Mouse (Mus musculus) induced T-regulatory cell, adult 2 months (primary cell): ENCODE measurements at regions not wholly inside any gene's neighbourhood (a gene's known extent, or its start where the extent isn't known, plus 50 kb on each side); places are given as distances from the start of the nearest gene placed in this dataset.

ENCODE experiments used
- DNase-seq: peaks from one replicate; pipeline ENCODE4 v3.0.0-alpha.2; 2012; ENCODE audit warnings: low read depth

DNA sequence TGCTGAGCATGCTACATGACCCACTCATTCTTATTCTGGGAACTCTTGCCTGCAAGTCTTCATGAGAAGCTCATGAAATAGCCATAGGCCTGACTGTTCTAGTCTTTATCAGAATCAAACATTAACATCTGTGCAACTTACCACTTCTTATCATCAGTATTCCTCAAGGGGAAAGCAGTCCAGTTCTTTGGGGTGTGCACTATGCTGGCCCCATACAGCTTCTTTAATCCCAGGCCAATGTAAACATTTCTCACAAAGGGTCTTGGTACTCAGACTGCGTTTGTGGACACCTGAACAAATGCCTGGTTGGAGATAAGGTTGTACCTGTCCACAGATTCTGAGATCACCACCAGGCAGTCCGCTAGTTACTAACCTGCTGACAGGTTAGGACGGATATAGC lies 51.3 kb downstream of the 3110018I06Rik start:
- DNase-seq = no peak

GRCm38 (mm10) chr12:107541196-107541595 lies 52.8 kb downstream of the 3110018I06Rik start:
- no peak for DNase-seq

DNA sequence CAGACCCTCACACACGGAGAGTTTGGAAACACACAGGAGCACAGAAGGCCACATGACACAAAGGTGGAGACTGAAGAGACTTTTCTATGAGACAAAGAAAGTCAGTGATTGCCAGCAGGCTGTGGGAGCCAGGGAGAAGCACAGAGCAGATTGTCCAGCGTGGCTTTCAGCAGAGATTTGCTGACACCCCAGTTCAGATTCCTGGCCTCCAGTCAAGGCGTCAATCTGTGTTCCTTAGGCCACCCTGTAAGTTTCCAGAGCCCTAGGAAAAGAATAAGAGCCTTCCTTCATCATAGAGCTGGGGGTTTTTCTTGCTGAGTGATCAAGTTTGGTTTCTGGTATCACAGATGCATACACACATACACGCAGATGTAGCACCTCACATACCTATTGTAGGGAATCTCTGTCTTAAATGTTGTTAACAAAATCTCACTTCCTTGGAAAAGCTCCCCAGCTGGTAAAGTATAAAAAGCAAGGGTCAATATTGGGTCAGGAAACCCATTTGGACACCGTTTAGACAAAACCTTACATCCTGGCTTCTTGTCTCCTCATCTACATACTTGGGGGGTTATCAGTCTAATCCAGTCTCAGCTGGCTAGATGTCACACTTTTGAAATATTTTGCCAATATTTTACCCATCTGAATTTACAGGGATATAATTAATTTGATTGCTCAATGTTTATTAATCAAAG lies 58.9 kb downstream of the 3110018I06Rik start:
- DNase-seq = no peak

DNA sequence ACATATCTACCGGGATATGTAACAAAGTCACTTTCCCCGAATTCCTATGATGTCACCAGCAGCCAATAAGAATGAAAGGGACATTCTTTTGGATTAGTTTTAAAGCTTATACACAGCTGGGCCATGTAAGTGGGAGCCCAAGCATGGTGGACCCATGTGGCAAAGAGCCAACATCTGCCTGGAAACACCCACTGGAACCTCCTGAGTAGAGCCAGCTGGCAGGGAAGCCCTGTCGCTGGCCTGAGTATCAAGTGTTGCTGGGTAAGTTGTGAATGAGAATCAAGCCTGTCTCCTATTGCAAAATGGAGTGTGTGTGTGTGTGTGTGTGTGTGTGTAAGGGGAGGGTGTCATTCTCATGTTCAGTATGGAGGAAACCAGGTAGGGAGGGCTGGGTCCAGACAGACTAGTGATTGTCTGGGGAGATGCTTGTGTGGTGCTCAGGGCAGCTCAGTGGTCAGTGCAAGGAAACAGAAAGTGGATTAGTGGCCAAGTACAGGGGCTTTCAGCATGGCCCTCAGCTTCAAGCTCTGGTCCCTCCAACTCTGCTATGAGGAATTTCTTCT lies 59.5 kb downstream of the 3110018I06Rik start:
- no peak for DNase-seq

GRCm38 (mm10) chr12:107549452-107550296 lies 61.2 kb downstream of the 3110018I06Rik start:
- no peak for DNase-seq

- peak; percentile 74 for DNase-seq
Measured at GRCm38 (mm10) chr12:107559191-107559590, 70.8 kb downstream of the 3110018I06Rik start.

DNA sequence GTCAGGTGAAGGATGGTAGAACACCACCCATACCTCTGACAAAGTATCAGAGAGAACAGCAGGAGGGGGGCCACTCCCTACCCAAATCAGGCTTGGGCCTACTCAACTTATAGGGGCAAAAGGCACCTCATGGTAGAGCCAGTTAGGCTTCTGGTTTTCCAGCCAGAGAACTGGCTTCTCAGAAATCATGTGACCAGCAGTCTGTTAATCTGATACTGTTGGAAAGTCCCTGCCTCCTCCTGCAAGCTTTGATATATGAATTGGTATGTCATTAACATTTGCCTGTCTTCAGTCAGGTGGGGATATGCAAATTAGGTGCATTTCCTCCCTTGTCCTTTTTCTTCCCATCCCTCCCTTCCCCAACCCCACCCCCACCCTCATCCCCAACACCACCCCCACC lies 71.7 kb downstream of the 3110018I06Rik start:
- DNase-seq = peak; percentile 77

- no peak for DNase-seq
Measured at GRCm38 (mm10) chr12:107572586-107572985, 84.2 kb downstream of the 3110018I06Rik start.

DNA sequence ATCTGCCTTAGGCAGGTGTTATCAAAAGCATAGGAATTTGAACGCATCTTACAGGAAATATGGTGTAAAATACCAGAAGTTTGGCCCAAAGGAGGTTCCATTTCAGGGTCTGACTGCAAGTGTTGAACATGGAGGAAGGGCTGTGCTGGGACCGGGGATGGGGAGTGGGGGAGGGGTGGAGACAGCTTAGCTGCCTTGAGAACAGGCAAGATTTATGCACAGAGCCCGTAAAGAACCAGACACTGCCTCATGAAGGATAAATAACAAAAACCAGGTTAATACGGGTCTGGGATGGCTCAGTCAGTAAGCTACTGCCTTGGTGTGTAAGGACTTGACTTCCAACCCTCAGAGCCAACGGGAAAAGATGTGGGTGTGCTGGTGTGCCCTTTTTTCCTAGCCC lies 91.1 kb downstream of the 3110018I06Rik start:
- no peak for DNase-seq

DNA sequence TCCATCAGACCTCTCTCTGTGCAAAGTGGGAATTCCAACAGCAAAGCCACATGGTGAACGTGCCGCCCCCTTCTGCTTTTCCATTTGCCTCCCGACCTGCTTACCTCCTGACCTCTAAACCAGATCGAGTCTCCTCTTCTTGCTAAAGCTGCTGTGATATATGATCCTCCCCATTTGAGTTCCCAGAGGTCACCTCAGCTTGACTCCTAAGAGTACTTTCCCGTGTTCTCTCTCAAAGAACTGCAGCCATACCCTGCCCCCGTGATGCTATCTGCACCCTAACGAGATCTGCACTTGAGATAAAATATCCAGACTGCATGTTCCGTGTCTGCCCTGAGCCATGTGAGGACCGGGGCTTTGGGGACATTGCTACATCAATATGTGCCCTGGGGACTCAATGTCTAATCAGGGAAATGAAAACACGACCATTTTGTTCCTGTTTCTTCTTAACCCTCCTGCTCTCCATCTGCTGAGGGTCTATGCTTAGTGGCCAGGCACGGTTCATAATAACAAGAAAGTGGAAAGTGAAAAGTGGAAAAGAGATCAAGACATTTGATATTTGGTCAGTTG lies 94.8 kb downstream of the 3110018I06Rik start:
- DNase-seq = no peak

DNA sequence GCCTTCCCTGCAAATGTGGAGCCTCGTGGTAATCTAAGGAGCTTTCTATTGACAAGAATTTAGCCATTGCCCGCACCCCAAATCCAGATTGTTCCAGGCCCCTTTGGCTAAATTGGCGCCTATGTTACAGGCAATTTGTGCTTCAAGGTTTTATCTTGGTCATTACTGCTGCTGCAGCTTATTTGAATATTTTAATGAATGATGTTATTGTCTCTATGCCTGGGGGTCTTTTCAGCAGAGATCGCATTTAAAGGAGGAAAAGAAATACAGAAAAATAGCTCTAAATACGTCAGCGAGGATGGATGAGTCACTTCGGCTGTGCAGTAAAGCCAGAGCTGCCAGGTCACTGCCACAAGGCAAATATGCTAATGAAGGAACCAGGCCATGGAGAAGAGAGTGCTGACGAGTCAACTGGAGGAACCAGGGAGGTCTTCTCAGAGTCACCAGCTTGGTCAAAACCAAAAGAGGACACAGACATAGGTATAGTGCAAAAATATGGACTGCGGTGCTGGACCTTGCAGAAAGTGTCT lies 97.3 kb downstream of the 3110018I06Rik start:
- DNase-seq = no peak

- no peak for DNase-seq
Measured at GRCm38 (mm10) chr12:107596236-107596635, 107.8 kb downstream of the 3110018I06Rik start.

DNA sequence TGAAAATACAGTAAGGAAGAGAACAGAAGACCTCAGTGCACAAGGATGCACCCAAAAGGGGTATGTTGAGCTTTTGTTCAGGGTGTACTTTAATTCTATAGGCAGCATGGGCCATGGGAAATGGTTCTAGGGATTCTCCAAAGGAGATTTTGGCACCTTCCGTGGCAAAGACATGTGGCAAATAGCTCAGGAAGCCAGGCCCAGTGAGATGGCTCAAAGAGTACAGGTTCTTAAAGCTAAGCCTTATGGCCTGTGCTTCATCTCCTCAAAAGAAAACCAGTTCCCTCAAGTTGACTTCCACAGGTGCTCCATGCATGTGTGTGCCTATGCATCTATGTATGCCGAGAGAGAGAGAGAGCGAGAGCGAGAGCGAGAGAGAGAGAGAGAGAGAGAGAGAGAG lies 112.1 kb downstream of the 3110018I06Rik start:
- DNase-seq = no peak

- DNase-seq = no peak
Measured at GRCm38 (mm10) chr12:107608966-107609365, 120.5 kb downstream of the 3110018I06Rik start.

DNA sequence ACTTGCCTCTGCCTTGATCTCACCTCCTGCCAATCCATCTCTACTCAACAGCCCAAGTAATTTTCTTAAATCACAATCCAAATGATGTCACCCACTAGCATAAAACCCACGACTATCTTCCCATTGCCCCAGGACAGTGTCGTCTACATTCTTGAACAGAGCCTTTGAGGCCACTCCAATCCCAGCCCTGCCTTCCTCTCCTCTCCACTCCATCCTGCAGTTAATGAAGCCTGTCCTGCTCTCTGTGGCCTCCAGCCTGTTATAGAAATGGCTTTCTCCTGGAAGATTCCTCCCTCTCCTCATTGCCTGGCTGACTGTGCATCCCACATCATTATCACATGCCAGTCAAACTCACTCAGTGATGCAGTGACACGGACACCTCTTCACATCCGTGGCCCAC lies 121.6 kb downstream of the 3110018I06Rik start:
- DNase-seq = no peak

DNA sequence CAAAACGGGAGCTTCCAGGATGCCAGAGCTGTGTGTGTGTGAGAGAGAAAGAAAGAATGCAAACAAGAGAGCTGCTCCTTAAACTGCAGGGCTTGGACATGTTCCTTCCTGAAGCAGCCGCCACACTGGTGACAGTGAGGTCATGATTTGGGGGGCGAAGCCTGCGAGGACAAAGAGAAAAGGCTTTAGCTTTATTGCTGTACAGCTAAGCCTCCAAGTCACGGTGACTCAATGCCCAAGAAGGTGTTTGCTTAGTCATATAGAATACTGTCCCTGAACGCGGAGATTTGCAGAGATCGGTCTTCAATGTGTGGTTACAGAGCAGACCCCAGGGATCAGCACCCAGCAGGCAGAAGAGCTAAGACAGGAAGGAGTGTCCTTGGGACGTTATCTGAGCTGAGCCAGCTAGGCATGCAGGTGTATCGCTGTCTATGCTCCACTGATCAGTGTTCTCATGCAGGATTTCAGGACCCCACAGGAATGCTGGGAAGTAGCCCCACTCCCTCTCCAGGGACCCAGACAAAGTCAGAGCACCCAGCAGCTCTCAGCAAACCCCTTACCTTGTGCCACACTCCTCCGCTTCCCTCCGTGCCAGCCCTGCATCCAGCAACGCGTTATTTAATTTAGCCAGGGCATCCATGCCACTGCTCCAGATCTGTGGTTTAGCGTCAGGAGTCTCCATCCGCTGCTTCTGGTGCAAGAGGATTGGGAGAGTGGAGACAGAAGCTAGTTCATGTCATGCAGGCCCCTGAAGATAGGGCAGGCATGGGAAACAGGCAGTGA lies 129.0 kb downstream of the 3110018I06Rik start:
- no peak for DNase-seq

DNA sequence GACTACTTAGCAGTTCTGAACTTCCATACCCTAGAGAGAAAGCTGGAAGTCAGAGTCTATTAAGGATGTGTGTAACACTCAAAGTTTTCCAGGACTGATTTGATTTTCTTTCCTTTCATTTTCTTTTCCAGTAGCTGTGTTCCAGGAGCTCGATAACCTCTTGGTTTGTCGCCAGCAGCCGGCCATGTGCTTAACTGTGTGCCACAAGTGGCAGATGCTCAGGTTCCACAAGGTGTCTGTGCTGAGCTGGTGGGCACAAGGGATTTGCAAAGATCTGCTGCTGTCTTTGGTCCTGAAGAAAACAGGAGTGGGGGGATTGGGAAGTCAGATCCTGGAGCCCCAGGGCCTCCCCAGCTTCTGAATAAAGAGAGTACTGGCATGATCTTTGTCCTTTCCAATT lies 136.0 kb downstream of the 3110018I06Rik start:
- no peak for DNase-seq

DNA sequence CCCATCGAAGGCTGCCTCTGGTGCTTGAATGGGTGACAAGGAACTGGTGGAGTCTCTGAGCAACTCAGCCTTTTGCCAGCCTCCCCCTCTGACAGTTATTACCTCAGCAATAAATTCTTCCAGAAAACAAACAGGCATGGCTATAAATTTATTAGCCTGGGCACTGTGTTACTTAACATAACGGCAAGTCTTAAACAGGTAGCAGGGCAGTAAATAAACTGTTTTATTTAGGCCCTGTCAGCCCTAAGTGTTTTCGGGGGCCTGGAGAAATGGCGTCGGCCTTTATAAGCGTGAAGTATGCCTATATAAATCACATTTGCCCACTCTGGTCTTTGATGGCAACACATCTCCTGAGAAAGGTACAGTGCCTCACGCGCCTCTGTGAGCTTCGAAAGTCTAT lies 159.6 kb downstream of the 3110018I06Rik start:
- no peak for DNase-seq

- DNase-seq = no peak
Measured at GRCm38 (mm10) chr12:107652126-107652728, 163.8 kb downstream of the 3110018I06Rik start.

- no peak for DNase-seq
Measured at GRCm38 (mm10) chr12:107653131-107653530, 164.7 kb downstream of the 3110018I06Rik start.

- DNase-seq = no peak
Measured at GRCm38 (mm10) chr12:107656846-107657245, 168.4 kb downstream of the 3110018I06Rik start.
